Mouse (Mus musculus): ENCODE measurements around the gene Kmt2c.
A peak's percentile ranks its signal among the peaks of the same experiment; 100 is the strongest.

Gene Kmt2c

GRCm38 (mm10) chr5:25383581-25383980 is 115.0 kb downstream of the Kmt2c start:
- no peak for DNase-seq (ENCODE audit: low spot score in 2 of 2)

- DNase-seq (ENCODE audit: low spot score in 2 of 2) = no peak
Measured at GRCm38 (mm10) chr5:25379188-25379587, 119.4 kb downstream of the Kmt2c start.

GRCm38 (mm10) chr5:25368420-25368819 is 130.2 kb downstream of the Kmt2c start:
- DNase-seq (ENCODE audit: low spot score in 2 of 2) = no peak

- no peak for DNase-seq (ENCODE audit: low spot score in 2 of 2)
Measured at GRCm38 (mm10) chr5:25367126-25367525, 131.5 kb downstream of the Kmt2c start.

GRCm38 (mm10) chr5:25353509-25353908 is 145.1 kb downstream of the Kmt2c start:
- no peak for DNase-seq (ENCODE audit: low spot score in 2 of 2)

- no peak for DNase-seq (ENCODE audit: low spot score in 2 of 2)
Measured at GRCm38 (mm10) chr5:25331322-25331721, 167.3 kb downstream of the Kmt2c start.

- DNase-seq (ENCODE audit: low spot score in 2 of 2) = no peak
Measured at GRCm38 (mm10) chr5:25313881-25314280, 184.7 kb downstream of the Kmt2c start.

- DNase-seq (ENCODE audit: low spot score in 2 of 2) = no peak
Measured at GRCm38 (mm10) chr5:25310226-25310625, 188.4 kb downstream of the Kmt2c start.

- no peak for DNase-seq (ENCODE audit: low spot score in 2 of 2)
Measured at GRCm38 (mm10) chr5:25296830-25297229, 201.8 kb downstream of the Kmt2c start.

GRCm38 (mm10) chr5:25283988-25284387 is 214.6 kb downstream of the Kmt2c start:
- no peak for DNase-seq (ENCODE audit: low spot score in 2 of 2)

GRCm38 (mm10) chr5:25276365-25276764 is 222.2 kb downstream of the Kmt2c start:
- peak in 1 of 2 experiments; percentile 5 for DNase-seq (ENCODE audit: low spot score in 2 of 2)

GRCm38 (mm10) chr5:25275629-25276028 is 223.0 kb downstream of the Kmt2c start:
- no peak for DNase-seq (ENCODE audit: low spot score in 2 of 2)

GRCm38 (mm10) chr5:25268258-25268888 is 230.2 kb downstream of the Kmt2c start:
- no peak for DNase-seq (ENCODE audit: low spot score in 2 of 2)

GRCm38 (mm10) chr5:25262266-25262665 is 236.3 kb downstream of the Kmt2c start:
- DNase-seq (ENCODE audit: low spot score in 2 of 2) = no peak

GRCm38 (mm10) chr5:25261452-25261851 is 237.1 kb downstream of the Kmt2c start:
- DNase-seq (ENCODE audit: low spot score in 2 of 2) = no peak

- no peak for DNase-seq (ENCODE audit: low spot score in 2 of 2)
Measured at GRCm38 (mm10) chr5:25256686-25257085, 241.9 kb downstream of the Kmt2c start.

- DNase-seq (ENCODE audit: low spot score in 2 of 2) = no peak
Measured at GRCm38 (mm10) chr5:25254491-25254890, 244.1 kb downstream of the Kmt2c start.

GRCm38 (mm10) chr5:25252825-25253544 is 245.6 kb downstream of the Kmt2c start:
- no peak for DNase-seq (ENCODE audit: low spot score in 2 of 2)

- DNase-seq (ENCODE audit: low spot score in 2 of 2) = no peak
Measured at GRCm38 (mm10) chr5:25252423-25252822, 246.2 kb downstream of the Kmt2c start.

- DNase-seq (ENCODE audit: low spot score in 2 of 2) = no peak
Measured at GRCm38 (mm10) chr5:25247036-25247435, 251.5 kb downstream of the Kmt2c start.

GRCm38 (mm10) chr5:25246473-25246865 is 252.1 kb downstream of the Kmt2c start:
- DNase-seq (ENCODE audit: low spot score in 2 of 2) = no peak

GRCm38 (mm10) chr5:25245806-25246472 is 252.6 kb downstream of the Kmt2c start:
- no peak for DNase-seq (ENCODE audit: low spot score in 2 of 2)

- no peak for DNase-seq (ENCODE audit: low spot score in 2 of 2)
Measured at GRCm38 (mm10) chr5:25243101-25243500, 255.5 kb downstream of the Kmt2c start.

All from heart, adult 9 months (tissue).